In the genomic region with DNA sequence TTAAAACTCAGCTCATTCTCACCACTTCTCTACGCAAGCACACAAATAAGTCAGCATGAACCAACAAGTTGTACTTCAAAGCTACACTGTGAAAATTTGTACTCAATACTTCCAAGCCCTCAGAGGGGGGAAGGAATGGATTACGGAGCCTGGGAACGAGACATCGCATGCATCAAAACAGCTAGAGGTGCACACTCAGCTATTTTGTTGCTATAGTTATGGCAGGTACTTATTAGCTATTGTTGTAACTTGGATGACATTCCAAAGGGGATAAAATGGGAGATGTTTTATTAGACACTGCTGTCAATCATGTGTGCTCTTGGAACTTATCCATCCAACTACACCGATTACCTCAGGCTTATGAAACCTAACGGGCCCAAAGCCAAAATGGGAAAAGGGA, we compare ENCODE assay signal across 11 mouse cellular contexts.
"Had no signal": no experiment of that assay in that cellular context is flagged by ENCODE, and none has a peak within 500 bp of the region (broad histone marks: within the 10 kb centered on the region; RNA-seq: fewer than 3 reads in every experiment).

No protein-coding gene starts in this region.

- H3K9ac ChIP-seq: liver, embryonic 12.5 days; lung, embryonic 15.5 days; midbrain, embryonic 12.5 days; neural tube, embryonic 13.5 days had no signal

- H3K9me3 ChIP-seq: liver, embryonic 12.5 days; lung, embryonic 15.5 days; midbrain, embryonic 12.5 days; neural tube, embryonic 13.5 days had no signal

- H3K36me3 ChIP-seq: liver, embryonic 12.5 days; lung, embryonic 15.5 days; neural tube, embryonic 13.5 days had no signal

- ATAC-seq: liver, embryonic 12.5 days; midbrain, embryonic 16.5 days had no signal

- DNase-seq: kidney, postnatal 25 days; lung, postnatal 14 days; retina, postnatal 1 day; right cerebral cortex, postnatal 14 days; thymus, postnatal 36 days had no signal

- H3K27me3 ChIP-seq: liver, embryonic 12.5 days; lung, embryonic 15.5 days; midbrain, embryonic 12.5 days; neural tube, embryonic 13.5 days had no signal

- H3K4me3 ChIP-seq: left cerebral cortex, adult 2 months; liver, embryonic 12.5 days; lung, embryonic 15.5 days; midbrain, embryonic 12.5 days; neural tube, embryonic 13.5 days had no signal

- H3K4me1 ChIP-seq: liver, embryonic 12.5 days; neural tube, embryonic 13.5 days had no signal

- H3K27ac ChIP-seq: left cerebral cortex, adult 2 months; liver, embryonic 12.5 days; midbrain, embryonic 12.5 days; neural tube, embryonic 13.5 days had no signal

- H3K4me2 ChIP-seq: liver, embryonic 12.5 days; lung, embryonic 15.5 days; midbrain, embryonic 12.5 days; neural tube, embryonic 13.5 days had no signal
